Mouse (Mus musculus) 416B (cell line): ENCODE data around the gene Olfr503.
"Not testable (repeated sequence)": the region's sequence is repeated elsewhere in the genome, so short reads cannot be mapped to it uniquely, and the experiment has no call there.

Experiments used
- DNase-seq: peaks from one replicate; pipeline ENCODE4 v3.0.0; 2011; ENCODE audit warnings: low read depth

Gene Olfr503

DNA sequence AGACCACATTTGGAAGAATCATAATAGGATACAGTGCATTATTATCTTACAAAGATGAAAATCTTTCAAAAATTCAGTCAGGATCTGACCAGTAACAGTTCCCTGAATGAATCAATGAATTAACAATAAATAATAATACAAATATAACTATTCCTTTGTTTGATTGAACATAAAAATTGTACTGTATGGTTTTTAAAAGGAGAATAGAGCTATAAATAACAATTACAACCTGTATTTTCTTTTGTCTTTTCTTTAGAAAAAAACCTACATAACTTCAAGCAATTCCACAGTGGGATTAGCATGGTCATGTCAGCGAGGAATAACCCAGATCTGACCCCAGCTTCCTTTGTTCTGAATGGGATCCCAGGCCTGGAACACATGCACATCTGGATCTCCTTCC is at the start of gene Olfr503:
Gene Olfr503, plus strand, starts transcription at position 301 of the 400 bp plus-strand sequence.
- not testable (repeated sequence) for DNase-seq

DNA sequence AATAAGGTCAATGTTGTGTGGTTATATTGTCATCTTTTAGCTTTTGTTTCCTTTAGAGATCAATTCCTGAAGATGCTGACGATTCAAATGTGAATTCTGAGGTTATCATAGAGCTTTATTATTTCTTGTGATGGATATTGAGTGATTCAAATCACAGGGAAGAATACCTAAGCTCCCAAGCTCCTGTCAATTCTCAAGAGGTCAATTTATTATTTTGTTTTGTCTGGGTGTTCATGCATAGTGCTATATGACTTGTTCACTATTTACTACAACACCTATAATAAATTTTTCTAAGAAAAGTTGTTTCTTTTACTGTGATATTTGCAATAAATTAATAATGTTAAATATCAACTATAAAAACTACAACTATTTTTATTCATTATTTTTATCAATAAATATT is 19.4 kb upstream of the Olfr503 start, which contains the start of gene Olfr502:
Gene Olfr502, minus strand, starts transcription at position 101 of the 400 bp plus-strand sequence.
- no peak for DNase-seq

- no peak for DNase-seq
Observed at GRCm38 (mm10) chr7:108542416-108542815, 1.9 kb upstream of the Olfr503 start.

DNA sequence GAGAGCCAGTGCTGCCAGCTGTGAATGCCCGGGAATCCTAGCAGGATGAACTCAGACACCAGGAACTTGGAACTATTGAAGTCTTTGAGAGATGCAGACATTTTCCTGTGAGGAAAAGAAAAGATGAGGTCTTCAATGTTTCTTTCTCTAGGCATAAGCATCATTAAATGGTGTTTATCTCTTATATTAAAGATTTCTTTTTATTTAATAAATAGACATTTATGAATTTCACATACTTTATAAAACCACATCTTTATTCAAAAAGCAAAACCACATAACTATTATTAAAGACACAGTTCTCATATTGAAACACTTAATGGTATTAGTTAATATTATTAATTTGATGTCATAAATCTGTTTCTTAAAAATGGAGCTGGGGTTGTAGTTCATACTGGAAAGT is 21.4 kb downstream of the Olfr503 start, which contains the start of gene Olfr504:
Gene Olfr504, minus strand, starts transcription at position 101 of the 400 bp plus-strand sequence.
- DNase-seq = no peak

- DNase-seq = no peak
Observed at GRCm38 (mm10) chr7:108589797-108590196, 45.5 kb downstream of the Olfr503 start.
